Mouse (Mus musculus) myocyte (in vitro differentiated cells): Measurements from ENCODE around the gene Hrasls.

Source experiments
- CEBPB ChIP-seq: IDR thresholded peaks from 2 replicates; pipeline ENCODE4 v1.6.1; 2011; ENCODE audit warnings: mild to moderate bottlenecking, moderate library complexity; ENCODE audit not compliant: poor library complexity, insufficient read depth, severe bottlenecking
- E2F4 ChIP-seq: IDR thresholded peaks from one replicate; pipeline ENCODE4 v1.6.1; 2011; ENCODE audit warnings: mild to moderate bottlenecking, control low read depth, moderate library complexity; ENCODE audit not compliant: insufficient read depth
- MAX ChIP-seq: IDR thresholded peaks from one replicate; pipeline ENCODE4 v1.6.1; 2011; ENCODE audit warnings: low read depth, mild to moderate bottlenecking, control low read depth
- MYOD1 ChIP-seq, 3 experiments: IDR thresholded peaks; one replicate each; pipeline ENCODE4 v1.6.1; 2011; ENCODE audit warnings: control low read depth in 2 of 3, low read depth in 2 of 3, mild to moderate bottlenecking in 2 of 3, moderate library complexity in 1 of 3; ENCODE audit not compliant: insufficient read length in 2 of 3, control insufficient read depth in 1 of 3
- MYOG ChIP-seq, 3 experiments: IDR thresholded peaks; one replicate each; pipeline ENCODE4 v1.6.1; 2011; ENCODE audit warnings: control low read depth in 2 of 3, low read depth in 2 of 3, mild to moderate bottlenecking in 2 of 3; ENCODE audit not compliant: insufficient read length in 2 of 3, control insufficient read depth in 1 of 3, insufficient read depth in 1 of 3
- POLR2A ChIP-seq: IDR thresholded peaks from one replicate; pipeline ENCODE4 v1.6.1; 2011; ENCODE audit warnings: low read depth, mild to moderate bottlenecking, control low read depth, moderate library complexity; ENCODE audit not compliant: insufficient read length
- POLR2AphosphoS2 ChIP-seq: IDR thresholded peaks from one replicate; pipeline ENCODE4 v1.6.1; 2011; ENCODE audit warnings: low read depth, control low read depth; ENCODE audit not compliant: insufficient read length
- REST ChIP-seq: IDR thresholded peaks from one replicate; pipeline ENCODE4 v1.6.1; 2011; ENCODE audit warnings: mild to moderate bottlenecking, control low read depth, moderate library complexity; ENCODE audit not compliant: insufficient read depth, insufficient read length
- TCF12 ChIP-seq: IDR thresholded peaks from one replicate; pipeline ENCODE4 v1.6.1; 2011; ENCODE audit warnings: mild to moderate bottlenecking, control low read depth; ENCODE audit not compliant: poor library complexity, insufficient read depth, severe bottlenecking
- USF1 ChIP-seq: IDR thresholded peaks from one replicate; pipeline ENCODE4 v1.6.1; 2011; ENCODE audit warnings: low read depth, mild to moderate bottlenecking, control low read depth, moderate library complexity

DNA sequence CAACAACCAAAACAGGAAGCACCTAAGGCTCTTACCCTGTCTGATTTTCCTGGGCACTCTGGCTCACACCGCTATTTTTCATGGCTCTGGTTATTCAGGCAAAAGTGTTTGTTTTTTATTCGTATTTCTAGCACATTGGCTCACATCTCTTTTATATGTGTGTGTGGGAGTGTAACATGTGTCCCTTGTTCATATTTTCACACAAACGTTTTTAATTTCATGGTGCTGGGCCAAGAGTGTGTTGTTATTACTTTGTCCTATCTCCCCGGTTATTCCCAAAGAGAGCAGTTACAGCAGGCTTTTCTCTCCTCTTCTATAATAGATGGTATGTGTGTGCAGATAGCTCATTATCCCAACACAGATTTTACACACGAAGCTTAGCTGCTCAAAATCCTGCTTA lies 37.8 kb upstream of the Hrasls start:
- TF ChIP-seq MAX (no peak), POLR2A (no peak), MYOG (IDR thresholded peaks at IDR 0.05; ENCODE audit: control insufficient read depth in 1 of 3, insufficient read depth in 1 of 3, insufficient read length in 2 of 3, low read depth in 2 of 3) (no peak), E2F4 (no peak), TCF12 (no peak), REST (no peak), POLR2AphosphoS2 (no peak), MYOD1 (IDR thresholded peaks at IDR 0.05; ENCODE audit: control insufficient read depth in 1 of 3, insufficient read length in 2 of 3, low read depth in 2 of 3) (no peak), USF1 (no peak), CEBPB (no peak)
